Mouse (Mus musculus) hindbrain, embryonic 10.5 days (tissue): ENCODE measurements around the gene Ccnf. TPM values are rescaled to one million over a fixed set of nuclear protein-coding genes. Genes with fewer than 3 reads are reported as not detected.

ENCODE experiments used
- DNase-seq: peaks from one replicate; pipeline ENCODE4 v3.0.0-alpha.2; 2017; ENCODE audit warnings: low spot score
- H3K27ac ChIP-seq: fragments of 300-500 bp; sonication (generic); 2 replicates; pipeline ENCODE4 v1.5.1; 2016; ENCODE audit warnings: mild to moderate bottlenecking, moderate library complexity
- H3K27me3 ChIP-seq: fragments of 300-500 bp; sonication (generic); 2 replicates; pipeline ENCODE4 v1.6.1; 2016; ENCODE audit warnings: mild to moderate bottlenecking; ENCODE audit not compliant: poor library complexity, insufficient read depth, severe bottlenecking
- H3K36me3 ChIP-seq: fragments of 300-500 bp; sonication (generic); 2 replicates; pipeline ENCODE4 v1.6.1; 2016; ENCODE audit warnings: mild to moderate bottlenecking, moderate library complexity
- H3K4me1 ChIP-seq: fragments of 300-500 bp; sonication (generic); replicated peaks from 2 replicates; pipeline ENCODE4 v1.6.1; 2016; ENCODE audit warnings: mild to moderate bottlenecking
- H3K4me3 ChIP-seq: fragments of 300-500 bp; sonication (generic); 2 replicates; pipeline ENCODE4 v1.5.1; 2016; ENCODE audit warnings: mild to moderate bottlenecking, moderate library complexity
- H3K9me3 ChIP-seq: fragments of 300-500 bp; sonication (generic); 2 replicates; pipeline ENCODE4 v1.6.1; 2016; ENCODE audit warnings: mild to moderate bottlenecking, moderate library complexity
- WGBS: fragments of 180-500 bp; shearing (Covaris S2); methylation state at CpG from one replicate; pipeline ENCODE4 v1.1.7; 2016; 5-methylcytosine and 5-hydroxymethylcytosine counted together
- polyA plus RNA-seq: library from polyadenylated mRNA; unstranded; fragments of >200 nt; fragmentation: Nextera tagmentation; extraction: Ambion mirVana; gene quantifications from 2 replicates; pipeline ENCODE4 v1.2.1, GENCODE M21; 2016

Gene Ccnf
- polyA plus RNA-seq, 1 experiment from 2014 or later: 97.9 TPM

- Histone ChIP-seq H3K4me1 (peaks cover 89% of the 10 kb centered on the region), H3K36me3 (no peaks in the 10 kb centered on the region), H3K9me3 (no peaks in the 10 kb centered on the region), H3K4me3 (peak overlapping the region; percentile 79), H3K27me3 (peaks cover 48% of the 10 kb centered on the region), H3K27ac (peak overlapping the region; percentile 88)
- 5% methylated on average over 62 of the region's 62 CpGs for WGBS
- peak; percentile 67 for DNase-seq
Observed at GRCm38 (mm10) chr17:24206451-24207351, 44.6 kb downstream of the Ccnf start.

DNA sequence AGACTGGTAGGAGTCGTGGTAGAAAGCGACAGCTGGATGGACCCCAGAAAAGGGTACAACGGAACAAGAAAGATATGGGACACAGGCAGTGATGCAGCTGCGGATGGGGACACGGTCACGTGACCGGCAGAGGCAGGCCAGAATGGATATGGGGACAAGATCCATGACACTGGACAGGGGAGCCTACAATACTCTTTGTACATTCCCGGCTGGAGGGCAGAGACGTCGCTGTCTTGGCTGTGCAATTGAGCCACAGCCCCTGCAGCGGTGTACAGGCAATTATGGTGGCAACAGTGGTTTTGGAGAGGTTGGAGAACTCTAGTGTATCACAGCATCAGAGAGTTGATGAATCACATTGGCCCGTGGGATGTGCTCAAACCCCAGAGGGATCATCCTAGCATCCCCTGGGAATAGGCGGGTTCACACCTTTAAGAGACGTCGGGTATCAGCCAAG lies 45.3 kb downstream of the Ccnf start:
- H3K9me3 ChIP-seq: no peaks in the 10 kb centered on the region
- H3K27me3 ChIP-seq: peaks cover 41% of the 10 kb centered on the region
- whole genome bisulfite sequencing: 6% methylated on average over 15 of the region's 15 CpGs
- DNase-seq: no peak
- H3K4me1 ChIP-seq: peaks cover 81% of the 10 kb centered on the region
- H3K36me3 ChIP-seq: no peaks in the 10 kb centered on the region
- H3K27ac ChIP-seq: peak overlapping the region; percentile 88
- H3K4me3 ChIP-seq: peak overlapping the region; percentile 79

DNA sequence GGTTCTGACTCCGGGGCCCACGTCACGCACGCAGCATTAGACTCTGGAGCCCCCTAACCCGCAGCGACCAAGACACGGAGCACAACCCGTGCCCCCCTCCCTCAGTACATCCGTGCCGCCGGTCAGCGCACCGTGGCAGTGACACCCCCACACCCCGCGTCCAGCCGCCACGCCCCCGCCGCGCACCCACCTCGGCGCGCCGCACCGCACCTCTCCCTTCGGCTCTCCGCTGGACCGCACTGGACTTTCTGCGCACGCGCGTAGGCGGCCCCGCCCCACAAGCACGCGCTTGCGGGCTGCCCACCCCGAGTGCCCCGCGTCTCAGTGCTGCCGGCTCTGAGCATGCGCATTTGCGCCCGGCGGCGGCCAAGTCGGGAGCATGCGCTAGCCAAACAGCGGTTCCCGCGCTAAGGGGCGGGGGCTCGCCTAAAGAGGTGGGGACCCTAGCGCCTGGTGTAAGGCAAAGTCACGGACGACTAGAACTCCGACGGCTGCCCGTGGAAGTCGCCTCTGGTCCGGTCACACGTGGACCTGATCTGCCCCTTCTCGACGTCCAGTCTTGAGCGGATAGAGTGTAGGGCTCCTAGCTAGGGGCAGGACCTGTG lies 45.9 kb downstream of the Ccnf start, which contains the start of gene Tbc1d24:
Tbc1d24 (minus strand) TSS at position 279 of the 605 bp plus-strand sequence.
- H3K27ac ChIP-seq: peak within 1 kb of the TSS; percentile 88
- under 1% methylated on average over 65 of the region's 65 CpGs for WGBS
- peaks cover 76% of the 10 kb centered on the region for H3K4me1 ChIP-seq

GRCm38 (mm10) chr17:24204846-24205245 lies 46.4 kb downstream of the Ccnf start:
- H3K27ac ChIP-seq: peak overlapping the region; percentile 88
- 11% methylated on average over 7 of the region's 7 CpGs for WGBS
- DNase-seq: no peak

More for the DNA sequence above, 45.9 kb downstream of the Ccnf start, which contains the start of gene Tbc1d24:
- peaks cover 36% of the 10 kb centered on the region for H3K27me3 ChIP-seq
- H3K4me3 ChIP-seq: peak within 1 kb of the TSS; percentile 79
- DNase-seq: peak; percentile 96
- H3K36me3 ChIP-seq: no peaks in the 10 kb centered on the region
- no peaks in the 10 kb centered on the region for H3K9me3 ChIP-seq

GRCm38 (mm10) chr17:24203611-24204534 lies 47.4 kb downstream of the Ccnf start:
- 80% methylated on average over 3 of the region's 3 CpGs for whole genome bisulfite sequencing
- H3K4me1 ChIP-seq: peaks cover 70% of the 10 kb centered on the region
- no peak for DNase-seq
- H3K27ac ChIP-seq: 0 out of 2 replicates have a peak overlapping the region, but pooled peaks have one; percentile 6
- H3K4me3 ChIP-seq: peak overlapping the region; percentile 79; the same call in 1 of the 2 replicates
- no peaks in the 10 kb centered on the region for H3K36me3 ChIP-seq
- no peaks in the 10 kb centered on the region for H3K9me3 ChIP-seq
- peaks cover 29% of the 10 kb centered on the region for H3K27me3 ChIP-seq

More at GRCm38 (mm10) chr17:24204846-24205245, 46.4 kb downstream of the Ccnf start:
- Histone ChIP-seq H3K27me3 (peaks cover 30% of the 10 kb centered on the region), H3K36me3 (no peaks in the 10 kb centered on the region), H3K4me3 (peak overlapping the region; percentile 79), H3K9me3 (no peaks in the 10 kb centered on the region), H3K4me1 (peaks cover 73% of the 10 kb centered on the region)

DNA sequence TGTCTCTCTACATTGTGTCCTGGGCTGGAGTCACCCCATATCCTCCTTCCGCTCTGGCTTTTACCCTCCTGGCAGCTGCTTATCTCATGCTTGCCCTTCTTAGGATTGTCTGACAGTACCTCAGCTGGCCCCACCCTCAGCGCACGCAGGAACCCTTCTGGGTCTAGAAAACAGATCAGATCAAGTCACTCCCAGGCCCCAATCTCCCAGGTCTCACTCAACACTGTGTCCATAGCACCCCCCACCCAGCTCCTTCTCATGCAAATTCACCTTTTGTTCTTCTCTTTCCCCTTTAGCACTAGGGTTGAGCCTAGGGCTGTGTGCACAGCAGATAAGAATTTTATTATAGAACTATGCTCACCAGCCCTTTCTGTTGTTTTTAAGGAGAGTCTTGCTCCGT lies 48.2 kb downstream of the Ccnf start:
- Histone ChIP-seq H3K27me3 (peaks cover 23% of the 10 kb centered on the region), H3K4me3 (peak overlapping the region; percentile 10; the same call in 1 of the 2 replicates), H3K27ac (0 out of 2 replicates have a peak overlapping the region, but pooled peaks have one; percentile 6)

GRCm38 (mm10) chr17:24201092-24201491 lies 50.2 kb downstream of the Ccnf start:
- H3K27me3 ChIP-seq: peaks cover 3% of the 10 kb centered on the region
- H3K36me3 ChIP-seq: no peaks in the 10 kb centered on the region; the same call in 1 of the 2 replicates
- DNase-seq: no peak
- H3K9me3 ChIP-seq: no peaks in the 10 kb centered on the region
- H3K4me3 ChIP-seq: no peak overlapping the region
- H3K27ac ChIP-seq: no peak overlapping the region
- H3K4me1 ChIP-seq: peaks cover 53% of the 10 kb centered on the region
- 85% methylated on average over 4 of the region's 4 CpGs for WGBS

More for the DNA sequence above, 48.2 kb downstream of the Ccnf start:
- H3K36me3 ChIP-seq: no peaks in the 10 kb centered on the region
- peaks cover 62% of the 10 kb centered on the region for H3K4me1 ChIP-seq
- DNase-seq: no peak
- H3K9me3 ChIP-seq: no peaks in the 10 kb centered on the region
- 39% methylated on average over 4 of the region's 4 CpGs for WGBS

GRCm38 (mm10) chr17:24199741-24200140 lies 51.5 kb downstream of the Ccnf start:
- WGBS: 67% methylated on average over 4 of the region's 4 CpGs
- H3K36me3 ChIP-seq: no peaks in the 10 kb centered on the region; the same call in 1 of the 2 replicates
- H3K27me3 ChIP-seq: no peaks in the 10 kb centered on the region
- DNase-seq: no peak
- H3K4me3 ChIP-seq: no peak overlapping the region
- H3K27ac ChIP-seq: no peak overlapping the region
- H3K9me3 ChIP-seq: no peaks in the 10 kb centered on the region
- peaks cover 43% of the 10 kb centered on the region for H3K4me1 ChIP-seq

DNA sequence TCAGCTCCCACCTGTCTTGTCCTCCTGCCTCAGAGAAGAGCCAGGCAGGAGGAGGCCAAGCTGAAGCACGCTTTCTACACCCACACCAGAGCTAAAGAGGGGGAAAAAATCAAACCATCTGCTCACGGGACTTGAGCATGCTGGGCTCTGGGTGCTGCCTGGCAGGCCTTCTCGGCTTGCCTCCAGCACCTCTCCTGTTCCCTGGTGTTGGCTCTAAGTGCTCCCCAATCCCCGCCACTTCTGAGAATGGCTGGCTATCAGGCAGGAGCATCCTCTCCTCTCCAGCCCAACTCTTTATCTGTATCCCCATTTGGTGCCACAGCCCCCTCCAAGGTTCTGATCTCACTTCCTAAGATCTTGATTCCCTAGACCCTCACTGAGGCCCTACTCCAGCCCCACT lies 52.0 kb downstream of the Ccnf start:
- H3K36me3 ChIP-seq: no peaks in the 10 kb centered on the region; the same call in 1 of the 2 replicates
- 88% methylated on average over 4 of the region's 4 CpGs for WGBS
- peaks cover 43% of the 10 kb centered on the region for H3K4me1 ChIP-seq
- H3K27ac ChIP-seq: no peak overlapping the region
- H3K4me3 ChIP-seq: no peak overlapping the region
- no peaks in the 10 kb centered on the region for H3K9me3 ChIP-seq
- no peaks in the 10 kb centered on the region for H3K27me3 ChIP-seq
- no peak for DNase-seq

- no peak for DNase-seq
- H3K27me3 ChIP-seq: no peaks in the 10 kb centered on the region
- no peaks in the 10 kb centered on the region for H3K9me3 ChIP-seq
- H3K4me1 ChIP-seq: peaks cover 36% of the 10 kb centered on the region
- H3K36me3 ChIP-seq: no peaks in the 10 kb centered on the region; the same call in 1 of the 2 replicates
- H3K27ac ChIP-seq: peak overlapping the region; percentile 29; the same call in 1 of the 2 replicates
- H3K4me3 ChIP-seq: no peak overlapping the region
- WGBS: 69% methylated on average over 15 of the region's 15 CpGs
Observed at GRCm38 (mm10) chr17:24197032-24197824, 54.1 kb downstream of the Ccnf start.

DNA sequence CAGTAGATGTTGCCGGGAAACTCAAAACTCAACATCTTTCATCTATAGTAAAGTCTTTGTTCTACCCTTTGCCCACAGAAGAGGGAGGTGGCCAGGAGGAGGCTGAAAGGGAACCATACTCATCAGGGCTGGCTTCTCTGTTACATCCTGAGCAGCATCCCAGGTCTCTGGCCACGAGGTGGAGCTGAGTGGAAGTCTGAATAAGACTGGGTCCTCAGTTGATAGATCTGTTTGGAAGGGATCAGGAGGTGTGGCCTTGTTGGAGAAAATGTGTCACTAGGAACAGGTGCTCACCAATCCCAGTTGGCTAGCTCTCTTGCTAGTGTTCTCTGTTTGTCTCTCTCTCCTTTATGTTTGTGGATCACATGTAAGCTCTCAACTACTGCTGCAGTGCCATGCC lies 55.9 kb downstream of the Ccnf start:
- 66% methylated on average over 2 of the region's 2 CpGs for WGBS

More for the DNA sequence above, 55.9 kb downstream of the Ccnf start:
- H3K27ac ChIP-seq: no peak overlapping the region
- H3K36me3 ChIP-seq: no peaks in the 10 kb centered on the region; the same call in 1 of the 2 replicates
- peaks cover 40% of the 10 kb centered on the region for H3K4me1 ChIP-seq
- no peak for DNase-seq
- no peaks in the 10 kb centered on the region for H3K9me3 ChIP-seq
- H3K27me3 ChIP-seq: no peaks in the 10 kb centered on the region
- H3K4me3 ChIP-seq: no peak overlapping the region
